Mouse (Mus musculus): Measurements from ENCODE around the gene Osgep. TPM values are rescaled to one million over a fixed set of nuclear protein-coding genes. Genes with fewer than 3 reads are reported as not detected.
"Not testable (repeated sequence)": the region's sequence is repeated elsewhere in the genome, so short reads cannot be mapped to it uniquely, and the experiment has no call there.

The Osgep gene
- polyA plus RNA-seq (2016; fragmentation: Nextera tagmentation; extraction: Ambion mirVana) = 108 and 122 TPM in 2 replicates

DNA sequence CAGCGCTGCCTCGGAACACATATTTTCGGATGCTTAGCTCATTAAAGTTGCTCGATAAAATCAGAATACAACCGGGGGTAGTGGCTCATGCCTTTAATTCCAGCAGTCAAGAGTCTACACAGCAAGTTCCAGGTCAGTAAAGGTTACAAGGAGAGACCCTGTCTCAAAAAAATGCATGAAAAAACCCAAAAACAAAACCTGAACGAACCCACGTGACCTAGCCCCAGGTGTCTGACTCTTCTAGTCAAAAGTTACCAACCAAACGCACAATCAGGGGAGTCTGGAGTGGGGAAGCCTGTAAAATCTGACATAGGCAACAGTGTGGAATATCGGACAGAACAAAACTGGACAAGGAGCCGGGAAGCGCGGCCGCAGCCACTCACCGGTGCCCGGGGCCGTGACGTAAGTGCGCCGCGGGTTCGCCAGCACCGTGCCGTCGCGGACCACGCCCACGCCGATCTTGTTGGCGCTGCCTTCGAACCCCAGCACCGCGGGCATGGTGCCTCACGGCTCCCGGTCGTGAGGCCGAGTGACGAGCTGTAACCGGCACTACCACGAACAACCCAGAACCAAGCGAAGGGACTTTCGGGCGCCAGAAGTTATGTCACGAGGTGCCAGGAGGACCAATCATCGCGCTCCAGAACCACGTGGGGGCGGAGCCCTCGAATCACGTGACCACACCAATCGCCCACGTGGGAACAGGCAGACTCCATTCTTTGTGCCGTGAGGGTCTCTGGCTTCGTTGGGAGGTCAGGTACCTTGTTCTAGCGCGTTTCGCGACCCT lies at the start of gene Osgep, which contains the start of gene Apex1:
Gene Osgep (minus strand): TSS at position 613 of the 784 bp plus-strand sequence.
Gene Apex1 (plus strand): TSS at position 688 of the 784 bp plus-strand sequence.
- no peaks in the 10 kb centered on the region for H3K9me3 ChIP-seq (replicated peaks)
- under 1% methylated on average over 57 of the region's 57 CpGs for WGBS
- H3K36me3 ChIP-seq = peaks cover 31% of the 10 kb centered on the region
- H3K4me2 ChIP-seq (replicated peaks) = peak within 1 kb of the TSS; percentile 74
- peak within 1 kb of the TSS; percentile 72 for H3K4me3 ChIP-seq
- ATAC-seq (ENCODE audit: low FRiP score) = peak; percentile 95
- H3K9ac ChIP-seq = peak within 1 kb of the TSS; percentile 78
- no peaks in the 10 kb centered on the region for H3K27me3 ChIP-seq
- H3K27ac ChIP-seq = peak within 1 kb of the TSS; percentile 90
- peaks cover 25% of the 10 kb centered on the region for H3K4me1 ChIP-seq

GRCm38 (mm10) chr14:50973700-50974099 lies 49.0 kb upstream of the Osgep start:
- Histone ChIP-seq H3K4me2 (replicated peaks) (no peak overlapping the region), H3K27me3 (no peaks in the 10 kb centered on the region), H3K36me3 (no peaks in the 10 kb centered on the region), H3K9me3 (replicated peaks) (no peaks in the 10 kb centered on the region), H3K9ac (no peak overlapping the region), H3K4me1 (peaks cover 8% of the 10 kb centered on the region; the same call in 1 of the 2 replicates), H3K27ac (no peak overlapping the region), H3K4me3 (no peak overlapping the region)
- 65% methylated on average over 4 of the region's 4 CpGs for WGBS
- no peak for ATAC-seq (ENCODE audit: low FRiP score)

GRCm38 (mm10) chr14:50973054-50973453 lies 48.4 kb upstream of the Osgep start:
- not testable (repeated sequence) for H3K4me2 ChIP-seq (replicated peaks); H3K9ac ChIP-seq; ATAC-seq (ENCODE audit: low FRiP score); H3K4me1 ChIP-seq; H3K9me3 ChIP-seq (replicated peaks); H3K36me3 ChIP-seq; H3K27ac ChIP-seq; H3K27me3 ChIP-seq; H3K4me3 ChIP-seq
- WGBS = 96% methylated on average over 5 of the region's 5 CpGs

DNA sequence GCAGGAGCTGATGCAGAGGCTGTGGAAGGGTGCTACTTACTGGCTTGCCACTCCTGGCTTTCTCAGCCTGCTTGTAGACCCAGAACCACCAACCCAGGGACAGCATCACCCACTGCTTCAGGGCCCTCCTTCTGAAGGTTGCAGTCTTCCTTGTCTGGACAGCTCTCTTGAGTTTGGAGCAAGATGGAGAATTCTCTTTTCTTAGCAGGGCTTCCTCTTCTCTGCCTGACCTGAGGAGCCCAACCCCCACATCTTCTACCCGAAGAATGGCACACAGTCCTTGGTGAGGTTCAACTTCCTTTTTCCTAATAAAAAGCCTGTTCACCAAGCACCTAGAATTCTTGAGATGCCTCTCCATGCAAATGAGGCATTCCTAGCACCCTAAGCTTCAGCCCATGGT lies 46.1 kb upstream of the Osgep start:
- H3K27ac ChIP-seq = no peak overlapping the region
- H3K4me3 ChIP-seq = no peak overlapping the region
- ATAC-seq (ENCODE audit: low FRiP score) = no peak
- peaks cover 8% of the 10 kb centered on the region; the same call in 1 of the 2 replicates for H3K4me1 ChIP-seq
- no peak overlapping the region for H3K9ac ChIP-seq
- no peaks in the 10 kb centered on the region for H3K9me3 ChIP-seq (replicated peaks)
- 73% methylated on average over 1 of the region's 1 CpGs for WGBS
- H3K4me2 ChIP-seq (replicated peaks) = no peak overlapping the region
- no peaks in the 10 kb centered on the region for H3K27me3 ChIP-seq
- H3K36me3 ChIP-seq = no peaks in the 10 kb centered on the region

GRCm38 (mm10) chr14:50969558-50970544 lies 45.2 kb upstream of the Osgep start:
- H3K9me3 ChIP-seq (replicated peaks) = no peaks in the 10 kb centered on the region
- WGBS = 16% methylated on average over 12 of the region's 12 CpGs
- no peak for ATAC-seq (ENCODE audit: low FRiP score)
- no peak overlapping the region for H3K27ac ChIP-seq
- no peaks in the 10 kb centered on the region for H3K27me3 ChIP-seq
- no peaks in the 10 kb centered on the region for H3K36me3 ChIP-seq
- H3K4me3 ChIP-seq = no peak overlapping the region
- no peak overlapping the region for H3K9ac ChIP-seq
- peak overlapping the region; percentile 17; the same call in 1 of the 2 replicates for H3K4me2 ChIP-seq (replicated peaks)
- H3K4me1 ChIP-seq = peaks cover 8% of the 10 kb centered on the region; the same call in 1 of the 2 replicates

- no peak overlapping the region for H3K4me3 ChIP-seq
- no peak for ATAC-seq (ENCODE audit: low FRiP score)
Measured at GRCm38 (mm10) chr14:50969041-50969440, 44.3 kb upstream of the Osgep start.

DNA sequence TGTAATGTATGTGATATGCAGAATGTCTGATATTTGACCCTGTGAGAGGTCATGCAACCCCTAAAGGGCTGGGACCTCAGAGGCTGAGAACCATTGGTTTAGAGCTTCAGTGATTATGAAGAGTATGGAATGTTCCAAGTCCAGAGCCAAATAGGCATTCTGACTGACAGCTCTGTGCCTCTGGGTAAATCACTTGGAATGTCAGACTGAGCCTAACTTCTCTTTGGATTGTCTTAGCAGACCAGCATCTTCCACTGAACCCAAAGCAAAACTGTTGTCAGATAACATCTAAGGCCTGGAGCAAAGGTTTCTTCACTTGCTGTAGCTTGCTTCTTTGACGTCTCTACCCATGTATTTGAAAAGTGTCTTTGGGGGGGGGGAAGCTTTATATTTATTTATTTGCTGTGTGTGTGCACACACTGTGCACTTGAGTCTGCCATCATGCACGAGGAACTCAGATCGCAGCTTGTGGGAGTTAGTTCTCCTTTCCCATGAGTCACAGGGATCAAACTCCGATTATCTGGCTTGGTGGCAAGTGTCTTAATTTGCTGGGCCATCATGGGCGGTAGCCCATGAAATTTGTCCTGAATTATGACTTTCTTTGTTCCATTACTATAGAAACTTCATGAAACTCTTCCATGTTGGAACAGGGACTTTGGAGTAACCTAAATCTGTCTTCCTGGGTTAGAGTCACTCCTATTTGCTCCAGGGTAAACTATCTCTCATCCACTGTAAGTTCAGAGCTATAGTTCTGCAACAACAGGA lies 43.7 kb upstream of the Osgep start:
- no peak for ATAC-seq (ENCODE audit: low FRiP score)
- Histone ChIP-seq H3K27me3 (no peaks in the 10 kb centered on the region), H3K27ac (no peak overlapping the region), H3K36me3 (no peaks in the 10 kb centered on the region), H3K9me3 (replicated peaks) (no peaks in the 10 kb centered on the region), H3K4me2 (replicated peaks) (no peak overlapping the region), H3K9ac (no peak overlapping the region), H3K4me1 (peaks cover 8% of the 10 kb centered on the region; the same call in 1 of the 2 replicates), H3K4me3 (no peak overlapping the region)
- WGBS = 83% methylated on average over 5 of the region's 5 CpGs

More at GRCm38 (mm10) chr14:50969041-50969440, 44.3 kb upstream of the Osgep start:
- H3K9ac ChIP-seq = no peak overlapping the region
- 5% methylated on average over 1 of the region's 1 CpGs for WGBS
- no peak overlapping the region for H3K27ac ChIP-seq
- H3K4me1 ChIP-seq = peaks cover 8% of the 10 kb centered on the region; the same call in 1 of the 2 replicates
- no peaks in the 10 kb centered on the region for H3K9me3 ChIP-seq (replicated peaks)
- H3K36me3 ChIP-seq = no peaks in the 10 kb centered on the region
- H3K4me2 ChIP-seq (replicated peaks) = no peak overlapping the region
- no peaks in the 10 kb centered on the region for H3K27me3 ChIP-seq

DNA sequence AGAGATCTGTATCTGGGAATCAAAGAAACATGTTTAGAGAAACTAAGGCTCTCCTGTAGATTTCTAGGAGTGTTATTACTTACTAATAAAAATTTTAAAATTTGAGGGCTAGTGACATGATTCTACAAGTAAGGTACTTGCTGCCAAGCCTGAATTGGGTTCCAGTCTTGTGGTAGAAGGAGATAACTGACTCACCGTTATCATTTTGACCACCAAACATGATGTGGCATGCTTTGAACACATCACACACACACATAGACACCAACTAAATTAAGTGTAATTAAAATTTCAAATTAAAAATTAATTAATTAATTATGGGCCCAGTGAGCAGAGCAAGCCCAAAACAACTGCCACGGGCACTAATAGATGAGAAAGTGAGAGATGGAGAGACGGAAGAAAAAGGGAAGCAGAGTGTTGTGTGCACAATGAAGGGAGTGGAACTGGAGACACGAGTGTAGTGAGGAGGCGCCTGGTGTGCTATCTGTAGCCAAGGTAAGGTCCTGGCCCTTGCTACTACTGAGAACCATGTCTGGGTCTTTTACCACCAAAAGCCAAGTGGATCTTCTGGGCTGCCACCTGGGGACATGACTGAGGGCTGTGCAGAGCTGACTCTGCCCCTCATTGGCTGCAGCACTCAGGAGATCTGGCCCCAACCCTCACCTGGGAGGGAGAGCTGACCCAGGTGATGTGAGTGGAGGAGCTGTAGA lies 33.7 kb upstream of the Osgep start:
- H3K9me3 ChIP-seq (replicated peaks); H3K9ac ChIP-seq; H3K36me3 ChIP-seq; H3K4me1 ChIP-seq; H3K27me3 ChIP-seq; ATAC-seq (ENCODE audit: low FRiP score); H3K27ac ChIP-seq; H3K4me3 ChIP-seq; H3K4me2 ChIP-seq (replicated peaks): not testable (repeated sequence)
- 95% methylated on average over 5 of the region's 5 CpGs for WGBS

- not testable (repeated sequence) for H3K9ac ChIP-seq
Measured at GRCm38 (mm10) chr14:50957146-50957545, 32.5 kb upstream of the Osgep start.

DNA sequence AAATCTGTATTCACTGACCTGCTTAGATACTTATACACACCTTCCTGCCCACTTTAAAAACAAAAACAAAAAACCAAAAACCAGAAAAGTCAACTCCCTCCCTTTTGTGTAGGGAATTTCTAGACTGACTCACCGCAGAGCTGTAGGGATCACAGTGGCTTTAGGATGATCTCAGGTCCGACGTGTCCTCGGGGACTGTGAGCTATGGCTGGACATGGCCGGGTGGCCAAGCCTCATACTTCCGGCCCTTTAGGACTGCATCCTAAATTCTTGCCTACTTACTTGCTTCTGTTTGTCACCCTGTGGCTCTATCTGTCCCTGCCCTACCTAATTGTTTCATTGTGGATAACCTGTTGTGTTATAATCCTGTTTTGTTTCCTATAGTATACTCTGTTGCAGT lies 32.0 kb upstream of the Osgep start:
- not testable (repeated sequence) for H3K4me3 ChIP-seq; H3K9ac ChIP-seq; H3K36me3 ChIP-seq; H3K27me3 ChIP-seq; H3K9me3 ChIP-seq (replicated peaks); H3K4me1 ChIP-seq; ATAC-seq (ENCODE audit: low FRiP score); H3K27ac ChIP-seq; H3K4me2 ChIP-seq (replicated peaks)
- 87% methylated on average over 6 of the region's 6 CpGs for WGBS

More at GRCm38 (mm10) chr14:50957146-50957545, 32.5 kb upstream of the Osgep start:
- not testable (repeated sequence) for H3K27ac ChIP-seq; ATAC-seq (ENCODE audit: low FRiP score); H3K27me3 ChIP-seq; H3K4me1 ChIP-seq; H3K4me3 ChIP-seq; H3K4me2 ChIP-seq (replicated peaks); H3K9me3 ChIP-seq (replicated peaks); H3K36me3 ChIP-seq
- 82% methylated on average over 3 of the region's 3 CpGs for WGBS

DNA sequence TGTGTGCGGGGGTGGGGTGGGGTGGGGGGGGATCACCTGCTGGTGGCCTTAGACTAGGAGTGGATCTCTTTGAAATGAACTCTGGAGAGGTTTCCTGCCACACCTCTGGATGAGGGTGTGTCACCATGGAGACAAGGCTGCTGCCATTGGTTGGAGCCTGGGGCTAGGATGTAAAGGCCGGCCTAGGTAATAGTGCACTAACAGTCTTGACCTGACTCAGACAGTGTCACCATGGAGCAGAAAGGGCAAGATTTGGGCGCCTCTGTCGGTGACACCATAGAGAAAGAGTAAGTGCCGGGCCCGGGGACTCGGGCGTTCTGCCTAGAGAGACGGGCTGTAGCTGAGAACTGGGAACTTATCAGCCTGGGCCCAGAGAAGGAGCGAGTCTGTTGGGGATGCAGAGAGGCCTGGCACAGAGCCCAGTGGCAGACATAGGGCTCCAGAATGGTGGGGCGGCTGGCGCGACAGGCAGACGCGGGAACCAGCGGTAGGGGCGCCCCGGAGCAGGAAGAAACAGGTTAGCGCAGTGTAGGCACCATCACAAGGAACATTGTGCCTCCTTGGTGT lies 31.3 kb upstream of the Osgep start, which contains the start of gene Pnp2:
Gene Pnp2 (plus strand): TSS at position 51 of the 567 bp plus-strand sequence.
- not testable (repeated sequence) for H3K4me1 ChIP-seq; H3K27me3 ChIP-seq; H3K9me3 ChIP-seq (replicated peaks); H3K36me3 ChIP-seq; H3K9ac ChIP-seq; H3K27ac ChIP-seq
- WGBS = 7% methylated on average over 19 of the region's 19 CpGs
- ATAC-seq (ENCODE audit: low FRiP score) = peak; percentile 90
- H3K4me2 ChIP-seq (replicated peaks) = peak within 1 kb of the TSS; percentile 19
- 0 out of 2 replicates have a peak within 1 kb of the TSS, but pooled peaks have one; percentile 7 for H3K4me3 ChIP-seq

All from hindbrain, embryonic 12.5 days (tissue).